Mouse (Mus musculus) small intestine, adult 2 months (tissue): ENCODE data around the gene Atf6b. TPM values are rescaled to one million over a fixed set of nuclear protein-coding genes. Genes with fewer than 3 reads are reported as not detected.

Source experiments
- H3K27ac ChIP-seq: fragments of 200-500 bp; 2 replicates; pipeline ENCODE4 v1.5.1; 2012; ENCODE audit warnings: low read depth, low read length, control low read depth, inconsistent platforms; ENCODE audit not compliant: insufficient read depth
- H3K27me3 ChIP-seq: fragments of 200-500 bp; 2 replicates; pipeline ENCODE4 v1.6.1; 2012; ENCODE audit warnings: mild to moderate bottlenecking, moderate library complexity, low read length, inconsistent platforms; ENCODE audit not compliant: control insufficient read depth, insufficient read depth
- H3K36me3 ChIP-seq: fragments of 200-500 bp; 2 replicates; pipeline ENCODE4 v1.6.1; 2012; ENCODE audit warnings: mild to moderate bottlenecking, low read length, control low read depth, inconsistent platforms; ENCODE audit not compliant: control insufficient read depth, insufficient read depth
- H3K4me1 ChIP-seq: fragments of 200-500 bp; 2 replicates; pipeline ENCODE4 v1.6.1; 2012; ENCODE audit warnings: low read length, inconsistent platforms, mixed read lengths; ENCODE audit not compliant: control insufficient read depth, insufficient read depth, insufficient read length
- H3K4me3 ChIP-seq: fragments of 200-500 bp; 2 replicates; pipeline ENCODE4 v1.5.1; 2012; ENCODE audit warnings: low read depth, mild to moderate bottlenecking, control low read depth, inconsistent platforms, low read length, moderate library complexity
- CTCF ChIP-seq: fragments of 200-500 bp; IDR thresholded peaks from 2 replicates; pipeline ENCODE4 v1.5.1; 2012; ENCODE audit warnings: low read depth, mild to moderate bottlenecking, control low read depth, inconsistent platforms, low read length, moderate library complexity, mixed read lengths; ENCODE audit not compliant: insufficient replicate concordance, insufficient read length; ENCODE audit errors: extremely low read depth
- POLR2A ChIP-seq: fragments of 200-500 bp; IDR thresholded peaks from 2 replicates; pipeline ENCODE4 v1.6.1; 2012; ENCODE audit warnings: low read depth, mild to moderate bottlenecking, control low read depth, inconsistent platforms, low read length, moderate library complexity
- WGBS: fragments of 180-500 bp; shearing (Covaris S2); methylation state at CpG from one replicate; pipeline ENCODE4 v1.1.7; 2018; 5-methylcytosine and 5-hydroxymethylcytosine counted together
- polyA plus RNA-seq: library from polyadenylated mRNA; depleted of rRNA; stranded (reverse); fragments of >200 nt; gene quantifications from 2 replicates; pipeline ENCODE4 v1.2.3, GENCODE M21; 2012

Gene Atf6b
- polyA plus RNA-seq, 1 experiment, result 48.0 TPM

GRCm38 (mm10) chr17:34659897-34660214 is 12.9 kb downstream of the Atf6b start:
- no peak overlapping the region for H3K4me3 ChIP-seq
- H3K36me3 ChIP-seq, result no peaks in the 10 kb centered on the region
- H3K27ac ChIP-seq, result no peak overlapping the region
- peaks cover 4% of the 10 kb centered on the region; the same call in 1 of the 2 replicates for H3K27me3 ChIP-seq
- peaks cover 14% of the 10 kb centered on the region for H3K4me1 ChIP-seq
- no peak for TF ChIP-seq POLR2A
- TF ChIP-seq CTCF, result no peak
- 63% methylated on average over 3 of the region's 3 CpGs for WGBS

DNA sequence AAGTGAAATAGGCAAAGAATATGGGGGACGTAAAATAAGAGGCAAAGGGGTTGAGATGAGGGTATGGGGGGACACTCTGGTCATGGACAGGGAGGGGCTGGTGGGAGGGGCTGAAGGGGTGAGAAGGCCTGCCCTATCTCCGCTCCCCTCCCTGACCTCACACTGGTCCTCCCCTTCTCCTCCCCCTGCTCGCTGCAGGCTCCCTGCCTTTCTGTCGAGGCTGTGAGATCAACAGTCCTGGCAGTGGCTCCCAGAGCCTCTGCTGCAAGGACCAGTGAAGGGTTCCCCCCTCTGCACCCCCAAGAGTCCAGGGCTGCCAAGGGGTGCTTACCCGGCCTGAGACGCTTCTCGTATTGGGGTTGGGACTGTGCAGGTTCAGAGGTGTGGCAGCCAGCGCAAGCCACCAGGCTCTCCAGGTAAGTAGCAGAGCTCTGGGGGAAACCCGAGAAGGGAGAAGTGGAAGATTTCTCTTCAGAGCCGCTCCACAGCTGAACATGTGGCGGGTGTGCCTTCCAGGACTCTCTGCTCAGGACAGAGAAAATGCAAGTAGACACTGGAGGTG is 13.4 kb downstream of the Atf6b start:
- WGBS, result 21% methylated on average over 11 of the region's 11 CpGs
- peak overlapping the region; percentile 57 for H3K4me3 ChIP-seq
- no peaks in the 10 kb centered on the region for H3K36me3 ChIP-seq
- peaks cover 6% of the 10 kb centered on the region; the same call in 1 of the 2 replicates for H3K27me3 ChIP-seq
- TF ChIP-seq POLR2A (peak; percentile 26; the same call in 1 of the 2 replicates), CTCF (no peak)
- H3K27ac ChIP-seq, result peak overlapping the region; percentile 66
- peaks cover 14% of the 10 kb centered on the region for H3K4me1 ChIP-seq

DNA sequence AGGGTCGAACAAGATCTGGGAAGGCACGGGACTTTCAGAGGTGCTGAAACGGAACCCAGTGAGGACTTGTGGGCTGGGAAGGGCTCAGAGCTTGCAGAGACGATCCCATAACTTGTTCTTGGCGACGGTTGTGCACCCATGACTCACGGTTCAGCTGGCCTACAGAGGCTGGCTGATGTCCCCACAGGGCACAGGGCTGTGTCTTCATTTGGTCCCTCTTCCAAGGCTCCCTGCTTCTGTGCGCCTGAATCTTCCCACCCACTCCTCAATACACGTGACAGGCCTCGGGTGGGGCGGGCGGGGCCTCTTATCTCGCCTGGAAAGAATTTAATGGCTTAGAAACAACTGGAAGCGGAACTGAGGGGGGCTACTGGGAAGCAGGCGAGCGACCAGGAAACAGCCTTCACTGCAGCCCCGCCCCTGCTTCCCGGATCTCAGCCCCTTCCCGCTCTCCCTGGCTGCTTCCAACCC is 14.2 kb downstream of the Atf6b start:
- H3K4me3 ChIP-seq, result peak overlapping the region; percentile 57
- H3K27me3 ChIP-seq, result peaks cover 6% of the 10 kb centered on the region; the same call in 1 of the 2 replicates
- H3K27ac ChIP-seq, result peak overlapping the region; percentile 66
- peaks cover 13% of the 10 kb centered on the region for H3K4me1 ChIP-seq
- WGBS, result 2% methylated on average over 19 of the region's 19 CpGs
- H3K36me3 ChIP-seq, result no peaks in the 10 kb centered on the region
- TF ChIP-seq CTCF, result no peak
- TF ChIP-seq POLR2A, result no peak

GRCm38 (mm10) chr17:34662468-34662867 is 15.5 kb downstream of the Atf6b start:
- Histone ChIP-seq H3K27ac (no peak overlapping the region), H3K4me3 (no peak overlapping the region), H3K27me3 (peaks cover 6% of the 10 kb centered on the region; the same call in 1 of the 2 replicates), H3K36me3 (no peaks in the 10 kb centered on the region), H3K4me1 (peaks cover 10% of the 10 kb centered on the region)
- 88% methylated on average over 1 of the region's 1 CpGs for WGBS
- TF ChIP-seq POLR2A (no peak), CTCF (no peak)

DNA sequence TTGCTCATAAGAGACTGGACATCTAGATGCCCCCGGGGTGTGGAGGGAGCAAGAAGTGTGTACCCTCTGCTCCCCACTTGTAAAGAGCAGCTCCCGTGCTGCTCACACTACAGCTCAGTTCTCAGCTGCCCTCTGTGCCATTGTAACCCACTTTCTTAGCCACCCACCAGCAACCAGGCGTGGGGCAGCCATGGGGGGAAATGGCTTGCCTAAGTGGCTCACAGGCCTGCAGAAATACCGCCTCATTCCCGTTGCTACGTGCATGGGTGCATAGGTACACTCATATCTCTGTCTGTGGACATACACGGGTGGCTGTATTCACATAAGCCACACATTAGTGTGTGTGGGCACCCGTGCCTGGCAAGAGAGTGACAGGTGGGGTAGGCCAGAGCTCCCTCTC is 16.0 kb downstream of the Atf6b start:
- H3K27me3 ChIP-seq, result peaks cover 6% of the 10 kb centered on the region; the same call in 1 of the 2 replicates
- H3K36me3 ChIP-seq, result no peaks in the 10 kb centered on the region
- TF ChIP-seq CTCF, result no peak
- no peak for TF ChIP-seq POLR2A
- WGBS, result 88% methylated on average over 8 of the region's 8 CpGs
- no peak overlapping the region for H3K4me3 ChIP-seq
- no peak overlapping the region for H3K27ac ChIP-seq
- H3K4me1 ChIP-seq, result peaks cover 10% of the 10 kb centered on the region

DNA sequence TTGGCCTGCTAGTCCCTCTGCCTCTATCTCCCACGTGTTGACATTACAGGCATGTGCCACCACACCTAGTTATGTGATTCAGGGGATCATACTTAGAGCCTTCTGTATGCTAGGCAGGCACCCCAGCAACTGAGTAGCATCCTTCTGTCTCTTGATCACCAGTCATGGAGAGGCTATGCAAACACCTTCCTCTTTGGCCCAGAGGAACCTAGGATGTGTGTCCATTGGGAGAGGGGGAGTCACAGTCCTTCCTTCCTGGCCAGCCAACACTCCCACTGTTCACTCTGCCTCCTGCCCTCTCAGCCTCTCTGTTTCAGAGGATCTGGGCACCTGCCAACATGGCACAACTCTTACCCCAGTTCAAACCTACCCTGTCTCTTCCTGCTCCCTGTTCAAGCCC is 16.6 kb downstream of the Atf6b start:
- TF ChIP-seq POLR2A (no peak), CTCF (no peak)
- H3K27ac ChIP-seq, result no peak overlapping the region
- peaks cover 10% of the 10 kb centered on the region for H3K4me1 ChIP-seq
- WGBS, result 28% methylated on average over 1 of the region's 1 CpGs
- H3K27me3 ChIP-seq, result peaks cover 6% of the 10 kb centered on the region; the same call in 1 of the 2 replicates
- H3K4me3 ChIP-seq, result no peak overlapping the region
- no peaks in the 10 kb centered on the region for H3K36me3 ChIP-seq

GRCm38 (mm10) chr17:34664472-34664871 is 17.5 kb downstream of the Atf6b start:
- TF ChIP-seq POLR2A, result no peak
- TF ChIP-seq CTCF, result no peak
- 61% methylated on average over 7 of the region's 7 CpGs for WGBS
- no peak overlapping the region for H3K27ac ChIP-seq
- peaks cover 10% of the 10 kb centered on the region for H3K4me1 ChIP-seq
- no peaks in the 10 kb centered on the region for H3K36me3 ChIP-seq
- H3K27me3 ChIP-seq, result peaks cover 6% of the 10 kb centered on the region; the same call in 1 of the 2 replicates
- no peak overlapping the region for H3K4me3 ChIP-seq
